Mouse (Mus musculus) neutrophil, adult 5-6 weeks (primary cell): ENCODE data around the gene Slc17a8. TPM values are rescaled to one million over a fixed set of nuclear protein-coding genes. Genes with fewer than 3 reads are reported as not detected.
A peak's percentile ranks its signal among the peaks of the same experiment; 100 is the strongest.
"Not testable (repeated sequence)": the region's sequence is repeated elsewhere in the genome, so short reads cannot be mapped to it uniquely, and the experiment has no call there.

Experiments
- ATAC-seq: fragments of 151-379, 151-347 bp; 2 replicates; pipeline ENCODE4 v1.8.0; 2017; ENCODE audit warnings: mild to moderate bottlenecking, moderate TSS enrichment; ENCODE audit not compliant: insufficient number of reproducible peaks, poor library complexity, low FRiP score, severe bottlenecking; ENCODE audit errors: extremely low read depth
- total RNA-seq: library from RNA; stranded (forward); fragments of 200-1000 nt; gene quantifications from 2 replicates; pipeline ENCODE4 v1.2.3, GENCODE M21; 2017

The Slc17a8 gene
- 0.12 and 0.37 TPM in 2 replicates for total RNA-seq

GRCm38 (mm10) chr10:89621129-89621528 lies at the start of gene Slc17a8:
Gene Slc17a8, minus strand, starts transcription at chr10:89621253.
- no peak for ATAC-seq

GRCm38 (mm10) chr10:89670371-89670770 lies 49.3 kb upstream of the Slc17a8 start:
- not testable (repeated sequence) for ATAC-seq

- ATAC-seq: no peak
Measured at GRCm38 (mm10) chr10:89667571-89667970, 46.5 kb upstream of the Slc17a8 start.

GRCm38 (mm10) chr10:89665679-89666078 lies 44.6 kb upstream of the Slc17a8 start:
- no peak for ATAC-seq

- no peak for ATAC-seq
Measured at GRCm38 (mm10) chr10:89664977-89665645, 44.1 kb upstream of the Slc17a8 start.

GRCm38 (mm10) chr10:89656366-89656765 lies 35.3 kb upstream of the Slc17a8 start:
- no peak for ATAC-seq

GRCm38 (mm10) chr10:89652912-89653311 lies 31.9 kb upstream of the Slc17a8 start:
- no peak for ATAC-seq

GRCm38 (mm10) chr10:89651691-89652090 lies 30.6 kb upstream of the Slc17a8 start:
- ATAC-seq: no peak

- no peak for ATAC-seq
Measured at GRCm38 (mm10) chr10:89646918-89647317, 25.9 kb upstream of the Slc17a8 start.

GRCm38 (mm10) chr10:89637001-89637400 lies 15.9 kb upstream of the Slc17a8 start:
- ATAC-seq: no peak

GRCm38 (mm10) chr10:89635018-89635417 lies 14.0 kb upstream of the Slc17a8 start:
- no peak for ATAC-seq

GRCm38 (mm10) chr10:89633736-89634426 lies 12.8 kb upstream of the Slc17a8 start:
- no peak for ATAC-seq

GRCm38 (mm10) chr10:89633121-89633520 lies 12.1 kb upstream of the Slc17a8 start:
- ATAC-seq: no peak

- ATAC-seq: no peak
Measured at GRCm38 (mm10) chr10:89631831-89632230, 10.8 kb upstream of the Slc17a8 start.

GRCm38 (mm10) chr10:89630564-89630963 lies 9.5 kb upstream of the Slc17a8 start:
- no peak for ATAC-seq

- ATAC-seq: 0 out of 2 replicates have a peak, but pooled peaks have one; percentile 26
Measured at GRCm38 (mm10) chr10:89630052-89630451, 9.0 kb upstream of the Slc17a8 start.

GRCm38 (mm10) chr10:89626714-89627113 lies 5.7 kb upstream of the Slc17a8 start:
- no peak for ATAC-seq

GRCm38 (mm10) chr10:89624196-89624595 lies 3.1 kb upstream of the Slc17a8 start:
- ATAC-seq: no peak

- no peak for ATAC-seq
Measured at GRCm38 (mm10) chr10:89599311-89599710, 21.7 kb downstream of the Slc17a8 start.

- no peak for ATAC-seq
Measured at GRCm38 (mm10) chr10:89597275-89597674, 23.8 kb downstream of the Slc17a8 start.
